Mouse (Mus musculus) ES-Bruce4 (cell line): Measurements from ENCODE around the gene Lpin2.

Experiments
- CTCF ChIP-seq: IDR thresholded peaks from one replicate; pipeline ENCODE4 v1.8.1; 2011; ENCODE audit warnings: low read depth, low read length
- EP300 ChIP-seq: IDR thresholded peaks from 2 replicates; pipeline ENCODE4 v1.6.1; 2011; ENCODE audit warnings: low read depth, low read length; ENCODE audit not compliant: insufficient read depth

DNA sequence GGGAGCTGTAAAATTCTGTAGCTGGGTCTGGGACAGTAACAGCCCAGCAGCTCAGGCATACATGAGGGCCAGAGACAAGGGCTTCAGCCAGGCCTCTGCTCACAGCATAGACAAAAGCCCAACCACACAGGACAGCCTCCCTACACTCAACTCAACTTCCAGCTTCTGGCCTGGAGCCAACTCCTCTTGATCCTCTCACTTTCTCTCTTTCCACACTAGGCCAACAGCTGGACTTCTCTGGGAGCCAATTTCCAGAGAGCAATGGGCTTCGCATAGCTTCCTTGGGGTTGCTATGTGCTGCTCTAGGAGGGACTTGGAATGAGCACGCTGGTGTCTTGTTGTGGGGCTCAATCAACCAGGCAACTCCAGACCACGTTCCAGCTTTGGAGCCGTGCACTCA is 100.9 kb downstream of the Lpin2 start:
- TF ChIP-seq EP300 (no peak), CTCF (no peak)
